Mouse (Mus musculus) heart, postnatal 14 days (tissue): ENCODE measurements around the gene Ampd2. TPM values are rescaled to one million over a fixed set of nuclear protein-coding genes. Genes with fewer than 3 reads are reported as not detected.

ENCODE experiments used
- DNase-seq, 2 experiments: peaks; one replicate each; pipeline ENCODE4 v3.0.0; 2021 to 2022
- intact Hi-C: fragments of 180-260 bp; cut with DNase I; formaldehyde crosslinking; loops from one replicate; pipeline ENCODE4 v1.15.1; 2025
- total RNA-seq, 2 experiments: library from RNA; stranded (reverse); gene quantifications; 2 replicates each; pipeline ENCODE4 v1.2.3; 2021

Gene Ampd2
- total RNA-seq, 2 experiments from 2014 or later, result 7.5 to 8.7 TPM

GRCm38 (mm10) chr3:108072983-108073569 lies 13.4 kb downstream of the Ampd2 start:
- DNase-seq, result no peak
- intact Hi-C loops, result no loop called here

DNA sequence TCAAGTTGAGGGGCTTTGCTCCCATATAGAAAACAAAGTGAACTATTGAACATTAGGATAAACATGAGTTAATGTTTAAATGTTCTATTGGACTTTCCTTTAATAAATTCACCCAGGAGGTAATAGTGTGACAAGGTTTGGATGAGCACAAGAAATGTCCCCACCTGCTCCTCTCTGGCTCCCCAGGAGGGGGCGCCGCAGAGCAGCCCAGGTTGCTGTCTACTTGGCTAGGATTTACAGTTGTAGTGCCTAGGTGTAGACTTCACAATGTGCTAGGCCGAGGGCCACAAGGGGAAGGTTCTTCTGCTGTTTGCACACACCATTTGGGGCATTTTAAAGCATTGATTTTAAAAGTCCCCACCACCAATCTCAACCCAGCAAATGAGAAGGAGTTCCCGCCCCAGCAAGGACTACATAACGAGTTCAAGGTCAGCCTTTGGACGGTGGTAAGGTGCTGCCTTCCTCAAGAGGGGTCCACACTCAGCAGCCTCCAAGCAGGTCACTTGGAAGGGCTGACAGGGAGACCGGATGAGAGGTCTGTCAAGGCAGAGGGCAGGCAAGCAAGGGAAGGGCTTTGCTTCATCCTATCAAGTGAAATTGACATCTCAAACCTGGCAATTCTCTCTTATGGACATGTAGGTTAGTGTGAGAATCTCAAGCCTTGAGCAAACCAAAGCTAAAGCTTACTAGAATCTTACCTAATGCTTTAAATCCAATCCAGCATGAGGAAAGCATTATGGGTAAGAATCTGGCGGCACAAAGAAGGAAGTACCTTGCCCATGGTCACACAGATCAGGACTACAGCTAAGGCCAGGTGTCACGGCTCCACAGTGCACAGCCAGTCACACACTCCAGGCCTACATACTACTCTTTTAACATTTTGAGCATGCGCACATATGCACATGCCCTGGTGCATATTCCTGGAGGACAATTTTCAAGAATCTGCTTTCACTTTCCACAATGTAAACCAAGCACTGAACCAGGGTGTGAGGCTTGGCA lies 15.9 kb downstream of the Ampd2 start:
- peak; percentile 80 to 86 for DNase-seq
- intact Hi-C loops, result loop anchor here (1.0 kb wide), 1 partner anchor 78 kb away; no protein-coding TSS in a partner anchor

DNA sequence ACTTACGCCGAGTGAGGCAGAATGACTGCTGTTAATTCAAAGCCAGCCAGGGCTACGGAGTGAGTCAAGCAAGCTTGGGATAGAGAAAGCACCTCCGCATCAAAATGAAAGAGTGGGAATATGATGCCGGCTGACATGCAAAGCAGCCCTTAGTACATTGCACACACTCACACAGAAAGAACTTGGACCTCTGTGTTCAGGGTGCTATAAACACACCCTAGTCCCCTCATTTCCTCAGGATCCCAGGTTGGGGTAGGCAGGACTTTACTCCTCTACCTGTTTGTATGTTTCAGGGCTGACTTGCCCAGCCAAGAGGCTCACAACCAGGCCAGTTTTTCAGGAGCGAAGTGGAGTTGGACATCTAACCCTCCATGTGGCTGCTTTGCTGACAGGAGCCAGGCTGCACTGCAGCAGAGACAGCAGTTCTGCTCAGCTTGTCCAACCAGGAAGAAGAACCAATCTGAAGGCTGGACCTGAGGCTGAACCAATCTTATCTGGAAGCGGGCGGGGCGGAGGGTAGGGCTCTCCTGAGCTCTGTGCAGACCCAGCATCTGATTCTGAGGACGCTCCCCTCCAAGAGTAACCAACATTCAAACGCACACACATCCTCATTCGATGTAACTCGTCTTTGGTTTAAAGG lies 17.1 kb downstream of the Ampd2 start:
- intact Hi-C loops, result no loop called here
- DNase-seq, result peak; percentile 47 to 52

DNA sequence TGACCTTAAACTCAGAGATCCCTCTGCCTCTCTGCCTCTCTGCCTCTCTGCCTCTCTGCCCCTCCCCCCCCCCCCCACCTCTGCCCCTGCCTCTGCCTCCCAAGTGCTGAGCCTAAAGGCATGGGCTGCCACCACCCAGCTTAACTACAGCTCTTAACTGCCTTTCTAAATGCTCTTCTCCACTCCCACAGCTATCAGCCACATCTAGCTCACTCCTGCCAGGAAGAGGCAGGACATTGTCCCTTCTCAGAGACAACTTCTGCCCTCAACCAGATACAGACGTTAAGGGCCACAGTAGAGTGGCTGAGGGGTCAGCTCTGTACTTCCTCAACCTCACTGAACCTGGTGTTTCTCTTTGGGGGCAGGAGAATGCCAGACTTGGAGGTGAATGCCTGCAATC lies 17.6 kb downstream of the Ampd2 start:
- DNase-seq, result no peak
- intact Hi-C loops, result no loop called here

DNA sequence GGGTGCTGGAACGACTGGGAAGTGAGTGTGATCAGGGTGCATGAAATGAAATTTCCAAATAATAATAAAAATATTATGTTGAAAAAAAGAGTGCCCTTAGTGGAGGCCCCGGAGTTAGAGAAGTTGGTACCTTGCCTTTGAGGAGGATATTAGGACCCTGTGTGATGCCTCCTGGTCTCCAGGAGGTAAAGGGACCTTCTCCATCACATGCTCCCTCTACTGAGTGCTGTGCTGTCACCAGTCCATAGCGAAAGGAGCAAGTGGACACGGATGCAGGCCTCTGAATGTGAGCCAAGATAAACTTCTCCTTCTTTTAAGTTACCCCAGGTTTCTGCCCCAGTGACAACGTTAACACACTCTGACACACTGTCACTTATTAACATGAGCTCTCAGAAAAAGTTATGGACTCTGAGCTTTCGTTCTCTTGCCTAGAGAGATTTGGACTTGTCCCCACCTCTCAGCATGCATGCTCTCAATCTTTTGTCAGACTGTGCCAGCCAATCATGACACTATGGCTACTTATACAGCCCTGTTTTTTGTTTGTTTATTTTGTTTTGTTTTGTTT lies 19.0 kb downstream of the Ampd2 start:
- no peak for DNase-seq
- intact Hi-C loops, result no loop called here

DNA sequence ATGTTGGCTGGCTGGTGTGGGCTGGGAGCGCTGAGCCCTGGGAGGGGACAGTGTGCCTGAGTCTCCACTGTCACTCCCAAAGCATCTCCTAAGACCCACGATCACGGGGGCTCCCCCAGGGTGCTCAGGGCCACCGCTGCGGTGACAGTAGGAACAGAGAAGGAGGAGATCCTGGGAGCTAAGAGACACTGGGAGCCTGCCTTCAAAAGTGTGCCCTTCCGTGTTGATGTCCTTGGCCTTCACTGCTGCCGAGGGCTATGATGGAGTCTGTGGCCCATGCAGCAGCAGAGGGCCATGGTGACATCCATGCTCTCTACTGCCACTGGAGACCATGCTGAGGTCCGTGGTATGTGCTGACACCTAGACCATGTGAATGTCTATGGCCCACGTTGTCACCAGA lies 20.9 kb downstream of the Ampd2 start:
- intact Hi-C loops, result no loop called here
- DNase-seq, result no peak

DNA sequence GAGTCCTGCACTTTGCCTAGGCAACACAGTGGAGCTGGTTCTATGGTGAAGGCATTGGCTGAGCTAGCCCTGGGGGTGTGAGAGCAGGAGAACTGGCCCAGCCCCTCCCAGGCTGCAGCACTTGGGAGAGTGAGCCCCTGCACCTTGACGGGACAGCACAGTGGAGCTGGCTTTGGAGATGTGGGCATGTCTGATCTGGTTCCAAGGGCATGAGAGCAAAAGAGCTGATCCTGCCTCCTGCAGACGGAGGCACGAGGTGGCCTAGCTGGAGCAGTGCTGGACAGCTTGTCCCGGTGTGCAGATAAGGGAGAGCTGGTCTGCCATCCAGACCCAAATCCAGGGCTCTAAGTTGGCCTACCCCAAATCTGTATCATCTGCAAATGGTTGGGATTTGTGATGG lies 21.8 kb downstream of the Ampd2 start:
- intact Hi-C loops, result loop anchor here (5.0 kb wide), 2 partner anchors 127 to 367 kb away; partner anchors contain the start of gene Ahcyl1

GRCm38 (mm10) chr3:108062648-108063047 lies 23.8 kb downstream of the Ampd2 start:
- intact Hi-C loops, result loop anchor here (5.0 kb wide), 2 partner anchors 125 to 365 kb away; partner anchors contain the start of gene Ahcyl1
- no peak for DNase-seq

More for the DNA sequence above, 21.8 kb downstream of the Ampd2 start:
- DNase-seq, result no peak

DNA sequence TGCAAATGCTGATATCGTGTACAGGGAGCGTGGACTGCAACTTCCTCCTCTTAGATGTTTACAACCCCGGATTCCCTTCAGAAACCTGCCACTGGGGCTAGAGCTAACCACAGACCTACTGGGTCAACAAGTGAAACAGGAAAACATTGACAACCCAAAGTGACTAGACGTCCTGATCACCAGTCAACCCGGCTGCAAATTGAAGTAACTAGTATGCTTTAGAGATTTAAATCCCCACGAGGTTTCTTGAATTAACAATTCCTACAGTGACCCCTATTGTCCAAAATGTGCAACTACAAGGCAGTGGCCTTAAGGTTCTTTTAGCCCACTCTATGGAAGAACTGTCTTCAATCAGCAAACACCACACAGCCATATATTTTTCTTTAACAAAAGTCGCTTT lies 25.0 kb downstream of the Ampd2 start:
- intact Hi-C loops, result loop anchor here (2.0 to 5.0 kb wide), 4 partner anchors 109 to 364 kb away; partner anchors contain the start of gene Ahcyl1
- DNase-seq, result peak; percentile 38 to 69

- intact Hi-C loops, result no loop called here
- no peak for DNase-seq
Measured at GRCm38 (mm10) chr3:108050493-108050892, 36.0 kb downstream of the Ampd2 start.

- intact Hi-C loops, result no loop called here
Measured at GRCm38 (mm10) chr3:108048306-108048705, 38.1 kb downstream of the Ampd2 start.

GRCm38 (mm10) chr3:108046944-108047655 lies 39.4 kb downstream of the Ampd2 start:
- intact Hi-C loops, result no loop called here
- no peak for DNase-seq

More at GRCm38 (mm10) chr3:108048306-108048705, 38.1 kb downstream of the Ampd2 start:
- DNase-seq, result no peak

DNA sequence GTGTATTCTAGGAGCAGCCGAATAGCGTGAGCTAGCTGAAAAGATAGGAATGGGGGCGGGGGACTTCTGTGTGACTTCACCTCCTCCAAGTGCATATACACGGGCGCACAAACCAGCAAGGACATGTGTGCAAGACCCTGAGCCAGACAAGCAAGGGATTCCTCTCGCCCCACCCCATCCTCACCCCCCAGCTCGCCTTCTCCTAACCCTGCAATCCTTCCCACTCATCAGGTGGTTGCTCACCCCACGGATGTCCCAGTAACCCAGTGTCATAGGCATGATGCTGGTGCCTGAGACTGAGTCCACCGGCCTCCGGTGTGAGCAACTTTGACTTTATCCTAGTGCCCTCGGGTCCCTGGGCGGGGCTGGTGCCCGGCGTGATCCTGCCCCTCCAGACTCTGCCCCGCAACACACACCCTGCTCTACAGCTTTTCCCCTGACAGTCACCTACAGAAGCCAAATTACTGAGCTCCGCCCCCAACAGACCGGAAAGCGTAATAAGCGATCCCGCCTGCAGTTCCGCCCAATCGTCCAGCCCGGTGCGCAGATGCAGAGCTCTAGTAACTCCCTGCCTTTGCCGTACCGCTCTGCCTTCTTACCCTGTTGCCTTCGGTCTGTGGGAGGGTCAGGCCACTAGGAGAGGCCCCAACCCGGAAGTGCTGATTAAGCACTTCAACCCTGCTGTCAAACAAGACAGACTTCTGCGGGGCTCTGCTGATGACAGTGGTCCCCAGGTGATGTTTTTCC lies 41.9 kb downstream of the Ampd2 start, which contains the start of gene Gstm4:
TSS of gene Gstm4 (minus strand) at position 501 of the 747 bp plus-strand sequence.
- DNase-seq, result peak; percentile 81 to 87
- intact Hi-C loops, result no loop called here

DNA sequence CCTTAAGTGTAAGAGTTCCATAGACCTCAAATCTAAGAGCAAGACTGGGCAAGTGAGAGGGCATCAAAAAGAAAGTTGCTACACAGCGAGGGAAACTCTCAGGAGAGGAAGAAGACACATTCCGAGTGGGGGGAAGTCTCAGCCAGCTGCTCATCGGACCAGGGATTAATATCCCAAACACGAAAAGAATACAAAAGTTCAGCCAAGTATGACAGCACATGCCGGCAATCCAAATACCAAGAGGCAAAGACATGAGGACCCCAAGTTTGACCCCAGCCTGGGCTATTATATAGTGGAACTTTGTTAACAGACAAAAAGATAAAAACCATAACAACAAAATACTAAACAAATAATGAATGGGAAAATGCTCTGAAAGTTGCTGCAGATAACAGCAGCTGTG lies 53.3 kb downstream of the Ampd2 start:
- DNase-seq, result no peak
- intact Hi-C loops, result no loop called here

DNA sequence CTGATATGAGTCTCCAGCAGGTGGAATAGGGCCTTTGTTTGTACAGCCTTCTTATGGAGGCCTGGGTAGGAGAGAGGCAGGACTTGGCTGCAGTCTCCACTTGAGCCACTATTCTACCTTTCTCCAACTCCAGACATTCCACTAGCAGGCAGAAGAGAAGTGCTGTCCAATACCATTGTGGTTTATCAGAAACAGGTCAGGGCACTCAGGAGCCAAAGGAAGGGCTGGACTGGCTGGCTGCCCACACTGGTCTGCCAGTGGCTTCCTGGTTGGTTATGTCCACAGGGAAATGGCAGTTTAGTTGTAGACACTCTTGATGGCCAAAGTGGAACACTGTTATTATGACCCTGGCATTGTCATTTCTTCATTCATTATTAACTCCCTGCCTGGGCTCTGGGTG lies 54.3 kb downstream of the Ampd2 start:
- no peak for DNase-seq
- intact Hi-C loops, result no loop called here

DNA sequence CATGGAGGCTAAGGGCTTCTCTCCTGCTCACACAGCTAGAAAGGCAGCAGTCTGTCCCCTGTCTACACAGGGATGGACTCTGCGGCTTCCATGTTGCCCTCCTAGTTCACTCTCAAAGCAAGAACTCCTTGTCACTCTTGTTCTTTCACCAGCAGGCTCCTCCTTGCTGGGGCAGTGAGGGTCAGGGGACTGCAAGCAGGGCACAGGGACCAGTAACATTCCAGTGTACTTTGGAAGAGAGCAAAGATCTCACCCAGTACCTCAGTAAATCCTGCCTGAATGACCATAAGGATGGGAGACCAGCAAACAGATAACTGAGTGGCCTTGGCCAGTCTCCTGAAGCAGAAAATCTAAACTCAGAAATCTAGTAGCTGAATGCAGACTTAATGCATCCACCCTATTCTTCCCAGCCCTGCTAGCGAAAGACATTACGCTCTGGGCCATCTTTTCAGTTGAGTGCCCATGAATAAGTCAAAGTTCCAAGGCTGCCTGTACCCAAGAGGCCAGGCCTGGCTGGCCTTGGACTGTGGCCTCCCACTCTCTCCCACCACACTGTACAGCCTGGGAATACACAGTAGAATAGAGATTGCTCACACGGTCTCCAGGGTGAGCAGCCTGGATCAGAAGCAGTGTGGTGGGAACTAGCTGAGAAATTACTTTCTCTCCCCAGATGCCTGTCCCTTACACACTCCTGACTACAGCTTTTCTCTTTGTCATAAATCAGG lies 57.6 kb downstream of the Ampd2 start:
- no peak for DNase-seq
- intact Hi-C loops, result no loop called here

DNA sequence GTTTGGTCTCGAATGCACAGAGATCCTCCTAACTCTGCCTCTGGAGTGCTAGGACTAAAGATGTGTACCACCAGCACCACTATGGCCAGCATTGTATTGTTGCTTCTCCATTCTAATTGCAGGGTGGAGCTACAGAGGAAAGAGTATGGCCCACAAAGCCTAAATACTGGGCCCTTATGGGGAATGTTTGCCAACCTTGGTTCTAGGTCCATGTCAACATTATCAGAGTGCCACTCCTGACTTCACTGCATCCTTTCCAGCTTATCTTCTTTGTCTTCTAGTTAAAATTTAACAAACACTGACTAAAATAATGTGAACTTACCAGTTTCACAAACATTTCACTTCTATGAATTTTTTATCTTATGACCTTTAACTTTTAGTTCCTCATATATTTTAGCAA lies 59.9 kb downstream of the Ampd2 start:
- intact Hi-C loops, result no loop called here
- no peak for DNase-seq

DNA sequence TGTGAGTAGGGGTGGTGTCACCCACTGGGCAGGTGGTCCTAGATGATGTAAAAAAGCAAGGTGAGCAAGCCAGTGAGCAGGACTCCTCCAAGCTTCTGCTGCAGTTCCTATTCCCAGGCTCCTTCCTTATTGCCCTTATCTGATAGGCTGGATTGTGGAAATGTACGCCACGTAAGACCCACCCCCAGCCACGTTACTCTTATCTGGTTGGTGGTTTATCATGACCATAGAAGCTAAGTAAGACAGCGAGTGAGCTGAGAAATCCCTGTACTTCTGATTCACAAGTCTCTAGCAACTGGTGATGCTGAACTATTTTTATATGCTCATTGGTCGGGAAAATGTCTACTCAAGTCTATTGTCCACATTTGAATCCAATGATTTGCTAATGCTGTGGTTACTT lies 60.4 kb downstream of the Ampd2 start:
- intact Hi-C loops, result no loop called here
- DNase-seq, result no peak
